ENCODE assay signal across 8 mouse cellular contexts in genomic region chr10:121640150-121640930, GRCm38 (mm10). TPM values are rescaled to one million over a fixed set of nuclear protein-coding genes. Genes with fewer than 3 reads are reported as not detected.
DNase-seq lines count a peak whose midpoint lies in the region; ATAC-seq and TF ChIP-seq lines count a peak whose summit lies in the region.

No protein-coding gene starts in this region.

- 61% methylated on average over 6 of the region's 6 CpGs for WGBS in limb, embryonic 10.5 days
- 48% methylated on average over 6 of the region's 6 CpGs for WGBS in midbrain, embryonic 13.5 days

- H3K9me3 ChIP-seq in limb, embryonic 10.5 days (replicated peaks), result no peaks in the 10 kb centered on the region
- H3K9me3 ChIP-seq in midbrain, embryonic 13.5 days, result no peaks in the 10 kb centered on the region

- peak overlapping the region; percentile 92 for H3K4me2 ChIP-seq in midbrain, embryonic 13.5 days (replicated peaks)

- peaks cover 54% of the 10 kb centered on the region for H3K27me3 ChIP-seq in limb, embryonic 10.5 days (ENCODE audit: low read depth, poor library complexity, severe bottlenecking)
- peaks cover 40% of the 10 kb centered on the region for H3K27me3 ChIP-seq in midbrain, embryonic 13.5 days

- H3K9ac ChIP-seq in midbrain, embryonic 13.5 days (replicated peaks), result no peak overlapping the region

- ATAC-seq in granulocyte monocyte progenitor cell, adult 5-6 weeks (replicated peaks; ENCODE audit: poor library complexity, severe bottlenecking), result peak; percentile 61
- ATAC-seq in midbrain, embryonic 13.5 days, result peak; percentile 67

- DNase-seq in left cerebral cortex, adult 2 months (ENCODE audit: extremely low spot score in 1 of 2, low spot score in 2 of 2), result peak in 1 of 2 experiments; percentile 28
- no peak for DNase-seq in left cerebral cortex, adult 11 months (ENCODE audit: low spot score)
- DNase-seq in cerebellum, adult 18-20 months, result peak; percentile 43 to 54
- peak; percentile 60 for DNase-seq in limb, embryonic 10.5 days (ENCODE audit: low spot score)
- peak; percentile 21 for DNase-seq in thymus, postnatal 14 days
- no peak for DNase-seq in gastrocnemius, postnatal 14 days

- TF ChIP-seq CTCF in left cerebral cortex, adult 2 months (IDR thresholded peaks at IDR 0.05), result peak; percentile 58

- H3K4me3 ChIP-seq in left cerebral cortex, adult 2 months, result no peak overlapping the region
- peak overlapping the region; percentile 69; the same call in 1 of the 2 replicates for H3K4me3 ChIP-seq in limb, embryonic 10.5 days
- H3K4me3 ChIP-seq in midbrain, embryonic 13.5 days (replicated peaks), result peak overlapping the region; percentile 51; the same call in 1 of the 2 replicates

- H3K36me3 ChIP-seq in limb, embryonic 10.5 days, result no peaks in the 10 kb centered on the region
- H3K36me3 ChIP-seq in midbrain, embryonic 13.5 days, result no peaks in the 10 kb centered on the region

- H3K4me1 ChIP-seq in limb, embryonic 10.5 days, result peaks cover 20% of the 10 kb centered on the region
- H3K4me1 ChIP-seq in midbrain, embryonic 13.5 days (replicated peaks), result peaks cover 19% of the 10 kb centered on the region

- no peak overlapping the region for H3K27ac ChIP-seq in left cerebral cortex, adult 2 months
- H3K27ac ChIP-seq in limb, embryonic 10.5 days, result no peak overlapping the region
- no peak overlapping the region for H3K27ac ChIP-seq in midbrain, embryonic 13.5 days

- intact Hi-C loops in left cerebral cortex, adult 2 months (cut with DNase I), result loop anchor here (2.0 to 5.0 kb wide), 2 partner anchors 47 to 98 kb away; partner anchors contain the start of gene BC048403
- intact Hi-C loops in gastrocnemius, postnatal 14 days (cut with DNase I; ENCODE audit: low total_unique reads), result no loop called here

RNA-seq across cellular contexts. Expression of gene D930020B18Rik, which starts 1.0 kb away (rescaled TPM):
- under 1 TPM in 1 of 2 experiments, not detected in 1; 0.42 TPM for total RNA-seq in left cerebral cortex, adult 2 months (2021)
- not detected in 2 replicates for total RNA-seq in granulocyte monocyte progenitor cell, adult 5-6 weeks (2014; fragmentation: Nextera tagmentation)
- 2.5 TPM in 1 of 2 replicates, not detected in the other for total RNA-seq in granulocyte monocyte progenitor cell, adult 5-6 weeks (2017)
- 0.40 and 0.53 TPM in 2 replicates for polyA plus RNA-seq in limb, embryonic 10.5 days (2016; fragmentation: Nextera tagmentation; extraction: Ambion mirVana)
- polyA plus RNA-seq in midbrain, embryonic 13.5 days (2015; fragmentation: Nextera tagmentation; extraction: Ambion mirVana), result 0.15 and 0.19 TPM in 2 replicates
- not detected for total RNA-seq in gastrocnemius, postnatal 14 days (2021)

RNA-seq across cellular contexts. Expression of gene Xpot, which starts 14.2 kb away (rescaled TPM):
- 10 to 100 TPM; 63.8 to 76.9 TPM for total RNA-seq in left cerebral cortex, adult 2 months (2021)
- total RNA-seq in granulocyte monocyte progenitor cell, adult 5-6 weeks (2014; fragmentation: Nextera tagmentation), result 69.6 and 73.3 TPM in 2 replicates
- total RNA-seq in granulocyte monocyte progenitor cell, adult 5-6 weeks (2017), result 93.8 and 105 TPM in 2 replicates
- 58.0 and 63.7 TPM in 2 replicates for polyA plus RNA-seq in limb, embryonic 10.5 days (2016; fragmentation: Nextera tagmentation; extraction: Ambion mirVana)
- polyA plus RNA-seq in midbrain, embryonic 13.5 days (2015; fragmentation: Nextera tagmentation; extraction: Ambion mirVana), result 27.7 and 31.9 TPM in 2 replicates
- total RNA-seq in gastrocnemius, postnatal 14 days (2021), result 10 to 100 TPM; 20.3 to 28.2 TPM

RNA-seq across cellular contexts. Expression of gene Tbk1, which starts 53.8 kb away (rescaled TPM):
- total RNA-seq in left cerebral cortex, adult 2 months (2021), result 10 to 100 TPM; 47.2 to 50.3 TPM
- total RNA-seq in granulocyte monocyte progenitor cell, adult 5-6 weeks (2014; fragmentation: Nextera tagmentation), result 69.1 and 70.9 TPM in 2 replicates
- total RNA-seq in granulocyte monocyte progenitor cell, adult 5-6 weeks (2017), result 53.0 and 67.7 TPM in 2 replicates
- polyA plus RNA-seq in limb, embryonic 10.5 days (2016; fragmentation: Nextera tagmentation; extraction: Ambion mirVana), result 25.1 and 29.9 TPM in 2 replicates
- 33.4 and 34.6 TPM in 2 replicates for polyA plus RNA-seq in midbrain, embryonic 13.5 days (2015; fragmentation: Nextera tagmentation; extraction: Ambion mirVana)
- 10 to 100 TPM; 11.0 to 11.5 TPM for total RNA-seq in gastrocnemius, postnatal 14 days (2021)

Comparison
In these comparisons a context has a peak if more than half of its experiments do, and no peak if none do; other contexts are left out.
1. DNase-seq: peak in cerebellum, adult 18-20 months (2 of 2), limb, embryonic 10.5 days (single experiment) and thymus, postnatal 14 days (single experiment); none in left cerebral cortex, adult 11 months (single experiment) and gastrocnemius, postnatal 14 days (single experiment).